Mouse (Mus musculus) adrenal gland, postnatal 4 days (tissue): Measurements from ENCODE around the gene Pbx1. TPM values are rescaled to one million over a fixed set of nuclear protein-coding genes. Genes with fewer than 3 reads are reported as not detected.

Experiments used
- DNase-seq, 2 experiments: peaks; one replicate each; pipeline ENCODE4 v3.0.0; 2021 to 2022; ENCODE audit warnings: low spot score in 2 of 2, mixed read lengths in 2 of 2
- total RNA-seq, 2 experiments: library from RNA; stranded (reverse); gene quantifications; 2 replicates each; pipeline ENCODE4 v1.2.3; 2021

The Pbx1 gene
- total RNA-seq, 2 experiments from 2014 or later = 202 to 226 TPM

GRCm38 (mm10) chr1:168180622-168181441 is 251.2 kb downstream of the Pbx1 start:
- no peak for DNase-seq

GRCm38 (mm10) chr1:168179691-168180090 is 252.4 kb downstream of the Pbx1 start:
- no peak for DNase-seq

- DNase-seq = no peak
Measured at GRCm38 (mm10) chr1:168178611-168179010, 253.5 kb downstream of the Pbx1 start.

- DNase-seq = no peak
Measured at GRCm38 (mm10) chr1:168175586-168175985, 256.5 kb downstream of the Pbx1 start.

- no peak for DNase-seq
Measured at GRCm38 (mm10) chr1:168169791-168170190, 262.3 kb downstream of the Pbx1 start.

- DNase-seq = no peak
Measured at GRCm38 (mm10) chr1:168169052-168169779, 262.9 kb downstream of the Pbx1 start.

- DNase-seq = no peak
Measured at GRCm38 (mm10) chr1:168167781-168168180, 264.3 kb downstream of the Pbx1 start.

GRCm38 (mm10) chr1:168166841-168167240 is 265.2 kb downstream of the Pbx1 start:
- DNase-seq = no peak

GRCm38 (mm10) chr1:168164945-168165344 is 267.1 kb downstream of the Pbx1 start:
- DNase-seq = no peak

GRCm38 (mm10) chr1:168163521-168164233 is 268.4 kb downstream of the Pbx1 start:
- DNase-seq = no peak

GRCm38 (mm10) chr1:168139138-168139682 is 292.9 kb downstream of the Pbx1 start:
- no peak for DNase-seq

GRCm38 (mm10) chr1:168138669-168139068 is 293.4 kb downstream of the Pbx1 start:
- DNase-seq = no peak

- no peak for DNase-seq
Measured at GRCm38 (mm10) chr1:168137890-168138289, 294.2 kb downstream of the Pbx1 start.

GRCm38 (mm10) chr1:168135545-168135944 is 296.5 kb downstream of the Pbx1 start:
- DNase-seq = no peak

GRCm38 (mm10) chr1:168133696-168134095 is 298.4 kb downstream of the Pbx1 start:
- no peak for DNase-seq

GRCm38 (mm10) chr1:168128004-168128403 is 304.1 kb downstream of the Pbx1 start:
- DNase-seq = no peak

GRCm38 (mm10) chr1:168124643-168125490 is 307.2 kb downstream of the Pbx1 start:
- no peak for DNase-seq

GRCm38 (mm10) chr1:168118077-168118476 is 314.0 kb downstream of the Pbx1 start:
- DNase-seq = no peak

GRCm38 (mm10) chr1:168117367-168117766 is 314.7 kb downstream of the Pbx1 start:
- no peak for DNase-seq

GRCm38 (mm10) chr1:168109797-168110196 is 322.3 kb downstream of the Pbx1 start:
- DNase-seq = no peak

- no peak for DNase-seq
Measured at GRCm38 (mm10) chr1:168103821-168104220, 328.2 kb downstream of the Pbx1 start.
